Mouse (Mus musculus) cerebellum, adult 2 months (tissue): ENCODE measurements at regions not wholly inside any gene's neighbourhood (a gene's known extent, or its start where the extent isn't known, plus 50 kb on each side); places are given as distances from the start of the nearest gene placed in this dataset.

Experiments used
- DNase-seq, 2 experiments: peaks; one replicate each; pipeline ENCODE4 v3.0.0; 2021
- H3K27ac ChIP-seq: fragments of 200-500 bp; 2 replicates; pipeline ENCODE4 v1.5.1; 2012; ENCODE audit warnings: low read length, control low read depth, inconsistent platforms; ENCODE audit not compliant: insufficient read depth
- H3K27me3 ChIP-seq: fragments of 200-500 bp; 2 replicates; pipeline ENCODE4 v1.6.1; 2012; ENCODE audit warnings: inconsistent platforms, mild to moderate bottlenecking, low read length, moderate library complexity; ENCODE audit not compliant: control insufficient read depth, insufficient read depth
- H3K4me1 ChIP-seq: fragments of 200-500 bp; 2 replicates; pipeline ENCODE4 v1.6.1; 2011; ENCODE audit warnings: low read length; ENCODE audit not compliant: control insufficient read depth, insufficient read depth
- H3K4me3 ChIP-seq: fragments of 200-500 bp; replicated peaks from 2 replicates; pipeline ENCODE3; 2011; ENCODE audit warnings: mild to moderate bottlenecking, low read depth, low read length, control low read depth; ENCODE audit not compliant: insufficient read depth
- CTCF ChIP-seq: fragments of 200-500 bp; IDR thresholded peaks from 2 replicates; pipeline ENCODE4 v1.5.1; 2011; ENCODE audit warnings: low read depth, mild to moderate bottlenecking, control low read depth, low read length, moderate library complexity, borderline replicate concordance; ENCODE audit not compliant: insufficient read depth
- POLR2A ChIP-seq: fragments of 200-500 bp; IDR thresholded peaks from 2 replicates; pipeline ENCODE4 v1.6.1; 2011; ENCODE audit warnings: low read length, control low read depth, borderline replicate concordance; ENCODE audit not compliant: insufficient read depth
- WGBS: fragments of 180-500 bp; shearing (Covaris S2); methylation state at CpG from one replicate; pipeline ENCODE4 v1.1.7; 2018; 5-methylcytosine and 5-hydroxymethylcytosine counted together

GRCm38 (mm10) chr7:71463565-71463964 is 112.3 kb upstream of the Gm10295 start:
- no peak for TF ChIP-seq CTCF
- no peak for TF ChIP-seq POLR2A
- Histone ChIP-seq H3K4me3 (no peak overlapping the region), H3K4me1 (no peaks in the 10 kb centered on the region), H3K27ac (no peak overlapping the region), H3K27me3 (no peaks in the 10 kb centered on the region)
- DNase-seq = no peak
- WGBS = 78% methylated on average over 2 of the region's 2 CpGs

- Histone ChIP-seq H3K27ac (no peak overlapping the region), H3K27me3 (no peaks in the 10 kb centered on the region; the same call in 1 of the 2 replicates), H3K4me1 (no peaks in the 10 kb centered on the region), H3K4me3 (no peak overlapping the region)
- no peak for DNase-seq
- TF ChIP-seq POLR2A (no peak), CTCF (no peak)
Observed at GRCm38 (mm10) chr7:71459805-71460204, 108.5 kb upstream of the Gm10295 start.

GRCm38 (mm10) chr7:71458104-71458754 is 106.9 kb upstream of the Gm10295 start:
- H3K27me3 ChIP-seq = no peaks in the 10 kb centered on the region; the same call in 1 of the 2 replicates
- H3K4me1 ChIP-seq = no peaks in the 10 kb centered on the region
- H3K4me3 ChIP-seq = no peak overlapping the region
- no peak for TF ChIP-seq POLR2A
- no peak for TF ChIP-seq CTCF
- no peak overlapping the region for H3K27ac ChIP-seq
- 76% methylated on average over 5 of the region's 5 CpGs for WGBS
- DNase-seq = no peak

- TF ChIP-seq POLR2A (no peak), CTCF (no peak)
- no peak for DNase-seq
- Histone ChIP-seq H3K4me3 (no peak overlapping the region), H3K27me3 (no peaks in the 10 kb centered on the region; the same call in 1 of the 2 replicates), H3K27ac (no peak overlapping the region), H3K4me1 (no peaks in the 10 kb centered on the region)
- WGBS = 81% methylated on average over 4 of the region's 4 CpGs
Observed at GRCm38 (mm10) chr7:71457409-71458103, 106.3 kb upstream of the Gm10295 start.

GRCm38 (mm10) chr7:71456421-71456820 is 105.1 kb upstream of the Gm10295 start:
- no peak for DNase-seq
- no peak for TF ChIP-seq POLR2A
- TF ChIP-seq CTCF = no peak
- H3K4me1 ChIP-seq = no peaks in the 10 kb centered on the region
- WGBS = 91% methylated on average over 13 of the region's 13 CpGs
- H3K27ac ChIP-seq = no peak overlapping the region
- H3K4me3 ChIP-seq = no peak overlapping the region
- H3K27me3 ChIP-seq = no peaks in the 10 kb centered on the region; the same call in 1 of the 2 replicates

- TF ChIP-seq CTCF = no peak
- TF ChIP-seq POLR2A = no peak
- WGBS = 80% methylated on average over 11 of the region's 11 CpGs
- Histone ChIP-seq H3K4me3 (no peak overlapping the region), H3K27me3 (no peaks in the 10 kb centered on the region; the same call in 1 of the 2 replicates), H3K4me1 (no peaks in the 10 kb centered on the region), H3K27ac (no peak overlapping the region)
- DNase-seq = no peak
Observed at GRCm38 (mm10) chr7:71440330-71441240, 89.3 kb upstream of the Gm10295 start.

- WGBS = 90% methylated on average over 2 of the region's 2 CpGs
- Histone ChIP-seq H3K4me1 (no peaks in the 10 kb centered on the region), H3K27me3 (no peaks in the 10 kb centered on the region; the same call in 1 of the 2 replicates), H3K27ac (no peak overlapping the region), H3K4me3 (no peak overlapping the region)
- no peak for TF ChIP-seq POLR2A
- no peak for TF ChIP-seq CTCF
- no peak for DNase-seq
Observed at GRCm38 (mm10) chr7:71425982-71426381, 74.7 kb upstream of the Gm10295 start.

- H3K27ac ChIP-seq = no peak overlapping the region
- WGBS = 79% methylated on average over 5 of the region's 5 CpGs
- no peaks in the 10 kb centered on the region for H3K27me3 ChIP-seq
- no peak for DNase-seq
- no peaks in the 10 kb centered on the region for H3K4me1 ChIP-seq
- H3K4me3 ChIP-seq = no peak overlapping the region
- TF ChIP-seq CTCF (no peak), POLR2A (no peak)
Observed at GRCm38 (mm10) chr7:71419261-71419660, 68.0 kb upstream of the Gm10295 start.
